Mouse (Mus musculus) ES-E14 (cell line): Measurements from ENCODE around the gene Isg20. TPM values are rescaled to one million over a fixed set of nuclear protein-coding genes. Genes with fewer than 3 reads are reported as not detected.
A peak's percentile ranks its signal among the peaks of the same experiment; 100 is the strongest.

Experiments used
- DNase-seq: peaks from one replicate; pipeline ENCODE4 v3.0.0-alpha.2; 2013; ENCODE audit warnings: low read depth, low spot score
- H3K27ac ChIP-seq: 2 replicates; pipeline ENCODE4 v1.5.1; 2012; ENCODE audit warnings: low read depth, mild to moderate bottlenecking, low read length, moderate library complexity, mixed read lengths; ENCODE audit not compliant: poor library complexity, insufficient read depth, severe bottlenecking
- H3K36me3 ChIP-seq: 2 replicates; pipeline ENCODE4 v1.6.1; 2012; ENCODE audit warnings: mild to moderate bottlenecking, low read length, moderate library complexity, mixed read lengths; ENCODE audit not compliant: control insufficient read depth, poor library complexity, insufficient read depth, severe bottlenecking
- H3K4me1 ChIP-seq, 2 experiments: fragments of 150-350 bp in 1 of 2; sonication (generic) in 1 of 2; 2 replicates each; pipeline ENCODE4 v1.6.1; 2012; ENCODE audit warnings: low read length in 2 of 2, mild to moderate bottlenecking in 1 of 2, mixed read lengths in 1 of 2; ENCODE audit not compliant: control insufficient read depth in 2 of 2, insufficient read depth in 2 of 2, poor library complexity in 1 of 2
- H3K4me3 ChIP-seq, 2 experiments: fragments of 150-350 bp in 1 of 2; sonication (generic) in 1 of 2; 2 replicates each; pipeline ENCODE4 v1.5.1; 2012; ENCODE audit warnings: low read length in 2 of 2, low read depth in 1 of 2, mild to moderate bottlenecking in 1 of 2, mixed read lengths in 1 of 2; ENCODE audit not compliant: insufficient read depth in 1 of 2, poor library complexity in 1 of 2, severe bottlenecking in 1 of 2
- H3K9ac ChIP-seq: 2 replicates; pipeline ENCODE4 v1.6.1; 2012; ENCODE audit warnings: low read depth, mild to moderate bottlenecking, low read length, mixed read lengths; ENCODE audit not compliant: poor library complexity, insufficient read depth, severe bottlenecking
- H3K9me3 ChIP-seq: fragments of 150-350 bp; sonication (generic); 2 replicates; pipeline ENCODE4 v1.6.1; 2012; ENCODE audit warnings: low read depth, mild to moderate bottlenecking, low read length; ENCODE audit not compliant: control insufficient read depth, insufficient read depth
- CHD2 ChIP-seq: IDR thresholded peaks from 2 replicates; pipeline ENCODE4 v1.6.1; 2014; ENCODE audit warnings: mild to moderate bottlenecking, low read depth, low read length, inconsistent platforms
- HCFC1 ChIP-seq: IDR thresholded peaks from 2 replicates; pipeline ENCODE4 v1.6.1; 2012; ENCODE audit warnings: low read length, inconsistent platforms, borderline replicate concordance; ENCODE audit not compliant: insufficient read depth
- MAFK ChIP-seq: IDR thresholded peaks from 2 replicates; pipeline ENCODE4 v1.6.1; 2014; ENCODE audit warnings: mild to moderate bottlenecking, low read depth, low read length, inconsistent platforms; ENCODE audit not compliant: insufficient read depth
- ZC3H11A ChIP-seq: IDR thresholded peaks from 2 replicates; pipeline ENCODE4 v1.6.1; 2012; ENCODE audit warnings: low read depth, mild to moderate bottlenecking, inconsistent platforms, low read length, borderline replicate concordance
- ZNF384 ChIP-seq: IDR thresholded peaks from 2 replicates; pipeline ENCODE4 v1.6.1; 2012; ENCODE audit warnings: low read depth, low read length, inconsistent platforms
- in situ Hi-C, 2 experiments: fragments of 600-800 bp; cut with MboI; formaldehyde crosslinking; loops; one replicate each; pipeline ENCODE4 v1.15.1; 2025; ENCODE audit warnings: low sequenced_read_pairs in 2 of 2, inconsistent platforms in 1 of 2; ENCODE audit not compliant: unreplicated experiment in 2 of 2
- total RNA-seq: library from RNA; depleted of rRNA; stranded (reverse); fragments of 300-350 nt; gene quantifications from 2 replicates; pipeline ENCODE4 v1.2.3, GENCODE M21; 2012

Isg20 gene
- total RNA-seq, 1 experiment: 3.2 TPM

GRCm38 (mm10) chr7:78882469-78882837, 30.8 kb upstream of the Isg20 start:
- DNase-seq: no peak
- no peak for TF ChIP-seq ZNF384
- TF ChIP-seq CHD2: no peak
- no peak for TF ChIP-seq MAFK
- no peak for TF ChIP-seq HCFC1
- TF ChIP-seq ZC3H11A: no peak
- H3K27ac ChIP-seq: no peak overlapping the region
- H3K4me3 ChIP-seq: no peak overlapping the region
- H3K9me3 ChIP-seq: no peaks in the 10 kb centered on the region
- peaks cover 0 to 2% of the 10 kb centered on the region in 2 experiments; a peak in 1 of 4 replicates for H3K4me1 ChIP-seq
- in situ Hi-C loops: no loop called here
- no peak overlapping the region for H3K9ac ChIP-seq
- H3K36me3 ChIP-seq: no peaks in the 10 kb centered on the region

DNA sequence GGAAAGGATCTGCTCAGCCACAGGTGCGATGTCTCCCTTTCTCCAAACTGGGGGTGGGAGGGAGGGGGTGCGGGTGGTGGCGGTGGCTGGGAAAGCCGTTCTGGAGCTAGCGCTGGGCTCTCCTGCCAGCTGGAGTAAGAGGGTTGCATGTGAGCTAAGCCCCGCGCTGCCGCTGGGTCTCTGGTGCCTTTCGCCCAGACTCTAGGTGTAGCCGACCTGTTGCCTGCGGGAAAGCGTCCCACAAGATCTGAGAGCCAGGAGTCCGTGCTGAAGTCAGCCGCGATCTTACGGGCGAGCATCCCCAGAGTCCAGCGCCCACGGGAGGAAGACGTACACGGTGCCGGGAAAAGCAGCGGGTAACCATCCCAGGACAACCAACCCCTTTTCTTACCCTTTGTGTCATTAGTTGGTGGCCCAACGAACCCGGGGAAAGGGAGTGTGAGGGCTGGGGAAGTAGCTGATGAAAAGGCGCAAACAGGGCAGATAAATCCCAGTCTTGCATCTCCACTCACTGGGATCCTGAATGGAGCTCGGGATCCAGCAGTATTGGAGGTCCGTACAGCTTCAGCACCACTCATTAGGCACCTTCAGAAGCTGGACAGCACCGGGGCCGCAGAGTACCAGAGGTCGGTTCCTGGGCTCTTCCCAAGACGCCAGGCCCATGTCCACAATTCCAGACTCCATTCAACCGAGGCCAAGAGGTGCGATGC, 30.1 kb upstream of the Isg20 start:
- in situ Hi-C loops: no loop called here
- no peak for DNase-seq
- Histone ChIP-seq H3K9ac (no peak overlapping the region), H3K9me3 (no peaks in the 10 kb centered on the region), H3K4me1 (peaks cover 0 to 2% of the 10 kb centered on the region in 2 experiments; a peak in 1 of 4 replicates), H3K36me3 (no peaks in the 10 kb centered on the region), H3K27ac (no peak overlapping the region), H3K4me3 (peak overlapping the region in 1 of 2 experiments; percentile 40; a peak in 2 of 4 replicates)
- TF ChIP-seq HCFC1: no peak
- TF ChIP-seq ZC3H11A: no peak
- no peak for TF ChIP-seq MAFK
- no peak for TF ChIP-seq ZNF384
- no peak for TF ChIP-seq CHD2

GRCm38 (mm10) chr7:78883726-78884060, 29.5 kb upstream of the Isg20 start:
- no peak for DNase-seq
- H3K27ac ChIP-seq: no peak overlapping the region
- H3K36me3 ChIP-seq: no peaks in the 10 kb centered on the region
- in situ Hi-C loops: no loop called here
- peaks cover 0 to 2% of the 10 kb centered on the region in 2 experiments; a peak in 1 of 4 replicates for H3K4me1 ChIP-seq
- H3K9ac ChIP-seq: no peak overlapping the region
- TF ChIP-seq ZNF384 (no peak), CHD2 (no peak), MAFK (no peak), ZC3H11A (no peak), HCFC1 (no peak)
- H3K4me3 ChIP-seq: no peak overlapping the region
- no peaks in the 10 kb centered on the region for H3K9me3 ChIP-seq

DNA sequence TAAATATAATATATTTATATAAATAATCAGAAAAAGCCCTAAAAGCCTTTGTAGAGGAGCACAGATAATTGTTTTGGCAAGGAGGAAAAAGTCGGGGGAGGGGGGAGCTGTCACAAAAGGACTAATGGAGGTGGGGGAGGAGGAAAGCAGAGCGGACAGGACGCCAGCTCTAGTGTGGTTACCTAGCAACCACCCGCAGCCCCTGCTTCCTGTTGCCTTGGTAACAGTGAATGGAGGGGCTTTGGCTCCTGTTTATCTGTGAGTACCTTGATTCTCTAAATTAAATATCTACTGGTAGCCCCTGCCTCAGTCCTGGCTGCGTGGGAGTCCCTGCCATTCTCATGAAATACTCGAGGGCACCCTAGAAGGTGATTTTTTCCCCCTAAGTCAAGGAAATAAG, 29.1 kb upstream of the Isg20 start:
- Histone ChIP-seq H3K27ac (no peak overlapping the region), H3K36me3 (no peaks in the 10 kb centered on the region), H3K9me3 (no peaks in the 10 kb centered on the region), H3K4me1 (peaks cover 0 to 2% of the 10 kb centered on the region in 2 experiments; a peak in 1 of 4 replicates), H3K9ac (no peak overlapping the region), H3K4me3 (no peak overlapping the region)
- no peak for DNase-seq
- TF ChIP-seq HCFC1 (no peak), MAFK (no peak), ZNF384 (no peak), ZC3H11A (no peak), CHD2 (no peak)
- in situ Hi-C loops: no loop called here
